Mouse (Mus musculus) natural killer cell, adult 2 months (primary cell): ENCODE results near the gene Tpp1.
A peak's percentile ranks its signal among the peaks of the same experiment; 100 is the strongest.

Source experiments
- DNase-seq, 2 experiments: peaks; one replicate each; pipeline ENCODE4 v3.0.0; 2022; ENCODE audit warnings: low spot score in 2 of 2

Tpp1 gene

DNA sequence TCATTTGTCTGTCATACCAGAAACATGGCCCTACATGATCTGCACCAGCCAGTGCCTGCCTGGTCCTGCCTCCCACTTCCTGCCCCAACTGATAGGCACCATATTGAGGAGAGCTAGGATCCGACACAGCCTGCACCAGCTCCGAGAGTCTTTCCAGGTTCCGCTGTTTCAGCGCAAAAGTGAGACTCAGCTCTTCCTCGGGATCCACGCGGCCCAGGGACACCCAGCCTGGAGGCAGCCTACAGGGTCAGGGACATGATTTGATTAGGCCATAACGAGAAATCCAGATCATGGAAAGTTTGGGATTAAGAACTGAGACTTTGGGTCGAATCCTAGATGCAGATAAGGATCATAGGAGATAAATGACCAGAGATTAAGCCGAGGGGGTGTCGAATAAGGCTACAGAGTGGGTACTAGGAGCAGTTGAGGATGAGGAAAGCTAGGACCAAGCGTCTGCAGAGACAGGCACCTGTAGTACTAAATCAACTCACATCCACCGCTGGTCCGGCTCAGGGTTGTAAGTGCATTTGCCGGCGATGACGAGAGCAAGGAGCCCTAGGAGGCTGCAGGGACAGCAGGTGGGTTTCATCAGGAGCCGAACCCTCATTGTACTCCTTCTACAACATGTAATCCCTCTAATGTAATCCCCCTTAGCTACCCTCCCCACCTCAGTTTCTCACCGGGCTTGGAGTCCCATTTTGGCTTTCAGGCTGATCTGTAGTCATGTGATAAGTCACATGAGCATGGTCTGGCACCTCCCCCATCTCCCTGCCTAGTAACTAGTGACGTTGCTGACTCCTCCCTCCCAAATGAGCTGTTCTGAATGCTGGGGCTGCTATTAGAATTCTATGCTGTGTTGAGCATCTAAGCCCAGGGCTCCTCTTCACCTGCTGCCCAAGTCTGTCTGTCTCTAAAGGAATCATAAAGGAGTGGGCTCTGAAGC is at the start of gene Tpp1:
Gene Tpp1 (minus strand): TSS at position 745 of the 943 bp plus-strand sequence.
- peak; percentile 95 for DNase-seq

DNA sequence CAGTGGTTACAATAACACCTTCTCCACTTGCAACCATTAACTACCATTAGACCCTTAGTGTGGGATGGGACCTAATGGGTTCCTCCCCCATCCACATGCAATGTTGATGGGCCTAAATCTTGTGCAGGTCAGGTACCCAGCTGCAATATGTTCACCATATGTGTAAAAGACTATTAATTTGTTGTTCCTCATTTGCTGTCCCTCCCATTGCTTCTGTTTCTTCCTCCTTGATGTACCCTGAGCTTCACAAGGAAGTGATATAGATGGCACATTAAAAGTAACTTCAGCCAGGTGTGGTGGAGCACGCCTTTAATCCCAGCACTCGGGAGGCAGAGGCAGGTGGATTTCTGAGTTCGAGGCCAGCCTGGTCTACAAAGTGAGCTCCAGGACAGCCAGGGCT is 44.9 kb upstream of the Tpp1 start:
- no peak for DNase-seq

DNA sequence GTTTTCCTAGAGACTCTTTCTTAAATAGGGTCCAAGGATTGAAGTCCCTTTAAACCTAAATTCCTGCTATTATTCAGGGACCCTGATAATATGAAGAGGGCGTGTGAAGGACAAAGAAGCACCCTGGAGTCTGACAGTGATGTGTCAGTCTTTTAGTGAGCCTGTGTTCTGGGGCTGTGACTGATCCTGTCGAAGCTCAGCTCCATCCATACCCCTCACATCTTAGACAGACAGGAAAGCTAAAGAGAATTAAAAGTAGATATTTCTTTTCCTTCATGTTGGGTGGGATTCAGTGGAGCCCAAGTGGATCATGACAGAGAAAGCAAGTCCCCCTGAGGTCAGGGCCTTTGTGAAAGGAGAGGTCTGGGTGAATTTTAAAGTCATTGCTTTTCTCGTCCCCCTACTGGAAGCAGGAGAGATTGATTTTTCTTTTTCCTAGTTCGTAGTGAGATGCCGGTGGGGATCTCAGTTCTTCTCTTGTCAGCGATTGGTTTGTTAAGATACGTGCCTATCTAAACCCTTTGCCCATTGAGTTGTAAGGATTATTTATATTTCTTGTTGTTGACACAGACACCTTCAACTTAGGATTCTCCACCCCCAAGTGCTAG is 43.8 kb upstream of the Tpp1 start:
- DNase-seq = no peak

DNA sequence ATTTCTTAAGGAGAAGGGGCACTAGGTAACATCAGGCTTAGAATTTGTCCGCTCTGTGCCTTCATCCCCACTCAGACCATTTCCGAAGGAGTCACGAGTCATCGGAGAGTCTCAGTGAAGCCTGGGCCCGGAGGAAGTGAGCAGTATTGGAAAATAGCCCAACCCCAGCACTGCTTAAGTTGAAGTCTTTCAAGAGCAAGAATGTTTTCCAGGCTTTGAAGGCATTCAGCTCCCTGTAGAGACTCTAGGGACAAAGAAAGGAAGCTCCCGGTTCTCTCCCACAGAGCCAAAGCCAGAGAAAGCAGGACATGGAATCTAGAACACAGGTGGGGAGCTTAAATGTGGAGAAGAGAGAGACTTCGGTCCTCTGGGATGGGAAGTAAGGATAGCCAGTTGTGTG is 41.7 kb upstream of the Tpp1 start:
- DNase-seq = no peak

DNA sequence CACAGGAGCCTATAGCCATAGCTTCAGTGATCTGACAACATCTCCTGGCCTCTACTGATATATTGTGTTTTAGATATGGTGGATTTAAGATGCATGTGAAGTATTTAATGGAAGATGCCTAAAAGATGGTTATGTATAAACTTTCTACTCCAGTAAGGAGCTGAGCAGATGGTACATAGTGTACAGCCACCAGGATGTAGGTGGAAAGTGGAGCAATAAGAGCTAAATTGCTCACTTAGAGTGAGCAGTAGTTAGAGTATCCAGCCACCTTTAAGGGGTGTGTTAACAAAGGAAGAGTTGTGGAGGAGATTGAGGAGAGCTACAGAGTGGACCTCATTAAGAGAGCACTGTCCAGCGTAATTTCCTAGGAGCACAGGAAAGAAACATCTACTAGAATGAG is 39.1 kb upstream of the Tpp1 start:
- DNase-seq = no peak

DNA sequence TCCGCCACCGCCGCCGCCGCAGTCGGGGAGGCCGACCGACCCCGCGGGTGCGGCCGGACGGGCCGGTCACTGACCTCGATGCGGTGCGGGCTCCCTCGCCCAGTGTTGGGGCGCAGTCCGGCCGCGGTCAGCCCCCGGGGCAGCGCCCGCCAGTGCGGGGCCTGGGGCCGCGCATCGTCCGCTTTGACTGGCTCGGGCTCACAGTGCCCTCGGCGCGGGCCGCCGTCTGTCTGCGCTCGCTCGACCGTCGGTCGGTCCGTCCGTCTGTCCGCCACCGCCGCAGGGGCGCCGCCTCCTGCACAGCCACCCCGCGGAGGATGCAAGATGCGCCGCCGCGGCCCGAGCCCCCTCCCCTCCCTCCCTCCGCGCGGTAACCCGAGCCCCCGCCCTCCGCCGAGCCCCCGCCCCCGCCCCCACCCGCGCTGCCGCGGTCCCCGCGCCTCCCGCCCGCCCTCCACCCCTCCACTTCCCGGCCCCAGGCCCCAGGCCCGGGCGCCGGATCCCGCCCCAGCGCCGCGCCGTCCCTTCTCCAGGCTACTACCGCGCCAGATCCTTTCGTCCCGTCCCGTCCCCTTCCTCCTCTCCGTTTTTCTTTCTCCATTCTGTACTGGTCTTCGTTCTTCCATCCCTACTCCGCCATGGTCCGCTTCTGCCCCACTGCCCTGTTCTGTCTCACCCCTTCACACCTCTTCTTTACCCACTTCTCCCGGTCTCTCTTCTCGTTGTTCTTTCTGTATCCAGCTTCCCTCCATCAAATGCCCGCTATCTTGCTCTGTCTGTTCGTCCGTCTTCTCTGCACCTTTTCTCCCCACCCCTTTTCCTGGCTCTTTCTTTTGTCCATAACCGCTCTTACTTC is 35.5 kb upstream of the Tpp1 start, which contains the start of gene Dchs1:
Gene Dchs1 (minus strand): TSS at position 370 of the 856 bp plus-strand sequence.
- no peak for DNase-seq

DNA sequence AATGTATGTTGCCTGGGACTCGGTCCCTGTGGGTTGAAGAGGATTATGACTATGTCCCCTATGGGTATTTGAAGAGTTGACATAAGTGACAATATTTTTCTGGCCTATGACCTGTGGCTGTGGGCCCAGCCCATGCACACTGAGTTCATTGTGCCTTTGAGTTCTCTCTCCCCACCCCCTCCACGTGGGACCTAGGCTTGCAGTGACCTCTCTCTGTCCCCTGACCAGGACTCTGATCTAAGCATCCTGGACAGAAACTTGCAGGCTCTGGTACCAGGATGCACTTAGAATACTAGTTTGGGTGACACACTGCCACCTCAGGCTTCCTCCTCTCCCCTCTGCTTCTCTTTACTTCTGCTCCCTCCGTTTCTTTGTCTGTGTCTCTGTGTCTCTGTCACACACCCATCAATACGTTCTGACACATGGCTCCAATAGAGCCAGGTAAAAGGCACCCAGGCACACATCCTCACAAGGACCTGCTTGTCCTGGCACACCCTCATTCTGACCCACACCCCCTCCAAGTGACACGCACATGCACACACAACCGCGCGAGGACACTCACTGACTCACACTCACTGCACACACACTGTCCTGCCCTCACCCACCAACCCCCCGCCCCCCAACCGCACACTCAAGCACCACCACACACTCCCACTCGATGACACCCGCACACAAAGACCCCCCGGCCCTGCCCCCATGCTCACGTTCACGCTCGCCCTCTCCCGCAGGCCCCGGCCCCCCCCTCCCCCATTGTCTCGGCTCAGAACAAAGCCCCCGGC is 34.7 kb upstream of the Tpp1 start:
- no peak for DNase-seq

DNA sequence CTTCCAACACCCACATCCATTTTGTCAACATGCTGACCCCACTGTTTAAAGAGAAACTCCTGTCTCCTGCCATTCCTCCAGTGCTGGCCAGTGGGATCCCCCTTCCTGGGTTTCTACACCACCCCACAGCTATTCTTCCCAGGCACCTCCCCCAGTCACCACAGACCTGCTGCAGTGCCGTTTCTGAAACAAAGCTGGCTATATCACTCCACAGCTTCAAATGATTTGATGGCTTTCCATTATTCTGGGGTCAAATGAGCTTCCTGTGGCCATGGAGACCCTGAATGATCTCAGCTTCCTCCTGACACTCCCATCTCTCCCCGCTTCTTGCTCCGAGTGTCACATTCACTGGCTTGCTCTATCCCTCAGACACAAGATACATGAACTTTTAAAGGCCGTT is 32.5 kb upstream of the Tpp1 start:
- no peak for DNase-seq

DNA sequence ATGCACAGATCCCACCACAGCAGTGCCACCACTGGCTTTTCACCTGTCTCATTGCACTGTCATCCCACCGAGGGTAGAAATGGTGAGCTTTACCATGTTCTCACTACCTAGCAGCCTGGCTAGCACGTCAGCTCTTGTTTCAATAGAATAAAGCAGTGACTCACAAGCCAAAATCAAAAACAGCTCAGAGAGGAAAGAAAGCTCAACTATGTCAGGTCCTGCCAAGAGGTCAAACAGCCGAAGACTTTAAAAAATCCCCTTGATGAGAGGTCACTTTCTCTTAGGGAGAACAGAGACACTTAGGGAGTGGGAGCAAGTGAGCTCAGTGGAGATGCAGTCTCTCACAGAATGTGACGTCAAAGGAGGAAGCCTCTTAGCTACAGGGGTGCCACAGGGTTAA is 31.8 kb upstream of the Tpp1 start:
- DNase-seq = no peak

DNA sequence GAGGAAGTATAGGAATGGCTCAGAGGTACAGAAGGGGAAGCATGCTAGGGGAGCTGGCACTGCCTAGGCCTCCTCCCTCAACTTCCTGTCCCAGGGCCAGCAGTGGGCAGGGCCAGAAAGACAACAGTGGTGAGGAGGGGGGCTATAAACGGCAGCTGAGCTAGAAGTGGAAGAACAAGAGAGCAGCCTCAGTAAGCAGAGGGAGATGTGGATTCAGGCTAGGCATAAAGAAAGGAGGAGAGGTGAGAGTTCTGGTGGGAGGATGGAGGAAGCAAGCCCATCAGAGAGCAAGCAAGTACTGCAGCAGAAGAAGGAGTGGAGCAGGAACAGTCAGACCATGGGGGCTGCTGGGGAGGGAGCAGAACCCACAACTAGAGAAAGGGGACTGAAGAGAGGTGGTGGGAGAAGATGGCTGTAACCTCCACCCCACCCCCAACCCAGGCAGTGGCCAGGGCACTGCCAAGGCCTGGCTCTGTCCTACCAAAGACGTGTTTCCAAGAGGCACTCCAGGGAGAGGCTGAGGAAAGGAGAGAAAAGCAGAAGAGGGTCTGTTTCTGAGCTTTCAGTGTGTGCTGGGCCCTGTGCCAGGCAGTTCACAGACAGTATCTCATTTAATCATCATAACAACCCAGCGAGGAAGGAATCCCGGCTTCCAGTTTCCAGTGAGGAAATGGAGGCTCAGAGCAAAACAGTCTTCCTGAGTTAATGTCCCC is 26.7 kb upstream of the Tpp1 start:
- peak in 1 of 2 experiments; percentile 4 for DNase-seq

DNA sequence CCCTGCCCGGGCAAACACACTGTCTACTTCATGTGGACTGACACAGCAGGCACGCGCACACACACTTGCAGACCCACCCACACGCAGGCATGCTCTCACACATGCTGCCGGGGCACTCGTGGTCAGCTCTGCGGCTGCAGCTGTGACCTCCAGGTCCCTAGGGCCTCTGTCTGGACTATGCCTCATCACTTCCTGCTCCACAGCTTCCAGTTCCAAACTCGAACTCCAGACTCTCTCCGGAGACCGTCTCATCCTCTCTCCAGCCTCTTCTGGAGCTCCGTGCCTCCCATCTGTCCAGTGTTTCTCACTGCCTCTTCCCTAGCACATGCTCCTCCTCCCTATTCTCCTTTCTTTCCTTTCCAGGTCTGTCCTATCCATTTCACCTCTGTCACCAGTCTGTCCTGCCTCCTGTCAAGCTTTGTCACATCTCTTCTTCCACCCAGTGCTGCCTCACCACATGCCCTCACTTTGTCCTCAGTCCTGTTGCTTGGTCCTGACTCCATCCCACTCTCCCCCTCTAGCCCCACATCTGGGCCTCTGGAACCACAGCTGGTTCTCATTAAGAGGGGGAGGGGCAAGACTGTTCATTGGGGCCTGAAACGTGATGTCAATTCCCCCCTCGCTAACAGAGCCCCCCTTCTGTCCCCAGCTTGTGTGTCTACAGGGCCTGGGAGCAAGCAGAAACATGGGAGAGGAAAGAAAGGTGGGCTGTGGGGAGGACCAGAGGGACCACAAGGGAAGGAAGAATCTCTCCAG is 25.9 kb upstream of the Tpp1 start:
- DNase-seq = peak in 1 of 2 experiments; percentile 16

DNA sequence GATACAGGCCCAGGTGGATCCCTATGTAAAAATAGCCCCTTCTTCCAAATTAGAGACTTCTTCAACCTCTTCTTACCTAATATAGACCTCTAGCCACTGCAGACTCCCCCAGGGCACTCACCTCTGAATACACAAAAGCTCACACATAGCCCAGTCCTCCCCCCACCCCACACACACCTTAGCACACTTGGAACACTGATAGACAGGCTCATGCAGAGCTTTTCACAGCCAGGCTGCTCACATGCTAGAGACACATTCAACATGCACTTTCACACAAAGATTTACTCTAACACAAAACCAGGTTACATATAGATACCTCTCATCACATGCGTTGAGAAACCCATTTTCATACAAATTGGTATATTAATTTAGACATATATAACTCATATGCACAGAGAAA is 25.3 kb upstream of the Tpp1 start:
- no peak for DNase-seq

DNA sequence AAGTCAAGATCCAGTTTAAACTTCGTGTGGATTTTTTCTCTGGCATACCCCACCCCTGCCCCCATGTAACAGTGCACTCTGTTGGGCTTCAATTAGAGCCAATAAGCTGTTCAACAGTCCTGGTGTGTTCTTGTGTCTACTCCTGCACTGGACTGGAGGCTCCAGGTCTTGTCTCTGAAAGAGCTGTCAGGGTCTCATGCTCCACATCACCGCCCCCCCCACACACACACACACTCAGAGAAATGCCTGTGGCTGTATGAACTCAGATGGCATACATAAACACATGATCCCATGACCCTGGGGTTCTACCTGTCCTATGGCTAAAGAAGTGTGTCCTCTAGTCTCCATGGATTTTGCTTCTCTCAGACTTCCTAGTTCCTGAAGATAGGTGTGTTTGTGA is 24.0 kb upstream of the Tpp1 start:
- DNase-seq = no peak

DNA sequence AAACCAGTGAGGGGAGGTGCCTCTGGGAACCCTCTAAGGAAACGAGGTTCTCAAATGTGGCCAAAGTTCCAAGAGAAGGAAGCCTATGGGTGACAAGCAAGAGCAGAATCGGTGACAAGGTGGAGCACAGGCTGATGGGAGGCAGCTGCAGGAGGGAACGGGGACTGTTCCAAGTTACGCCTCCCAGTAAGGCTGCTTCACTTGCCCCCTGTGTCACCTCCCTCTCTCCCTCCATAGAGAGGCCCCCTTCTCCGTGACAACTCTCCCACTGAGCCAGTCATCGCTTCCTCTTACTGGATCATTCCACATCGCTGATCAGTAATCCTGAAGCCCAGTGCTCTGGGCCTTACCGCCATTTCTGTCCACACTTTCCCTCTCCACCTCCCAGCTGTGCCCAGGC is 22.6 kb upstream of the Tpp1 start:
- no peak for DNase-seq

DNA sequence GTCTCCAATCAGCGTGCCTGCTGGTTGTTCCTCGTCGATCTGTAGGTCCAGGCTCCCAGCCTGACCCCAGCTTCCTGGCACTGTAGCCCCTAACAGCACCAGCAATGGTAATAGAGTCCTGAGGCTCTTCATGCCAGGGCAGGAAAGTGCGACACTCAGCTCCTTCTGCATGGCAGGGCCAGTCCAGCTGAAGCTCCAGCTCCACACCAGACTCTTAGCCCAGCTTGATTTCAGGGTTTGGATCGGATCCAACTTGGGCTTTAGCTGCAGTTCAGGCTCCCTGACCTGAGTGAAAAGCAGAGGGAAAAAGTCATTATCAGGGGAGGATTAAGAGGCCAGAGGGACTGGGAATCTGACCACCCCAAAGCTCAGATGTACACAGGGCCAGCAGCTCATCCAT is 21.0 kb upstream of the Tpp1 start:
- DNase-seq = no peak

DNA sequence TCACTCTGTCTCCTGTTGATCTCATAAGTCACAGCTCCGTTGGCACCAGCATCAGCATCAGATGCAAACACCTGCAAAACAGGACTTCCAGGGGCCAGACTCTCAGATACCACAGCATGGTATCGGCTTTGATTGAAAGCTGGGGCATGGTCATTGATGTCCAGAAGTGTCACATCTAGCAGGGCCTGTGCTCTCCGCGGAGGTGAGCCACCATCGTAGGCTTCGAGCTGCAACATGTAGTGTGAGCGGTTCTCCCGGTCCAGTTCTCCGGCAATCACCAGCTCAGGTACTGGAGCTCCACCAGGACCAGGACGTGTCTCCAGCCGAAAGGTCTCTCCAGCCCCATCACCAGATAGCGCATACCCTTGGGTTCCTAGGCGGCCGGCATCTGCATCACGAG is 20.3 kb upstream of the Tpp1 start:
- DNase-seq = no peak

DNA sequence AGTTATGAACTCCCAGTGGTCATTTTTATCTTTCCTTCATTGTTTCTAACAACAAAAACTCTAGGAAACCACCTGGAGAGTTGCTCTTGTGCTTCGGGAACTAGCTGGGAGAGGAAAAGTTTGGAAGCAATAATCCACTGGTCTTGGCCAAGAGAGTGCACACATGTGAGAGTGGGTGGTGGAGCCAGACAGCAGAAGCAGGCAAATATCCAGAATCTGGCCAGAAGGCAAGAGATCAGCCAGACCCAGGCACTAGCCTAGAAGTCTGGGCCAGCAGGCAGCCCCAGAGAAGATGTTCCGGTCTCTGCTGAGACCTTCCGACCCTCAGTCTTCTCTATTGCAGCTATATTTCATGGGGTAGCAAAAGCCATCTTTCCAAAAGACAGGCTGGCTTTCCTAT is 17.9 kb upstream of the Tpp1 start:
- no peak for DNase-seq

DNA sequence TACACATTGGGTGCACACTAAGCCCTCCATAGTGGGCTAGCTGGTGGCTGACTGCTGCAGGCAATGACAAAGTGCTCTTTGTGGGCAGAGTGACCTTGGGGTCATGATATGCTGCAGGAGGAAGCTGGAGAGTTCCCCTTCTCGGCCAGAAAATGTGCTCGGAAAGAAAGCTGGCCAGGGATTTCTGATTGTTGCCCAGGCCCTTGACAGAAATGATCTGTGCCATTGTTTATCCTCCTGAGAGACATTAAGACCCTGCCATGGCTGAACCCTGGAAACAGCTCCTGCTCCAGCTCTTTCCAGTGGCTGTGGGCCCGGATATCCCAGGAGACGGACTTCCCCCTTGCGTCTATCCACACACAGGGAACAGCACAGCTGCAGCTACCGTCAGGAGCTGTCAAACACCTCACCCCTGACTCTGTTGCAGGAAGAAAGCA is 15.7 kb upstream of the Tpp1 start:
- DNase-seq = no peak

DNA sequence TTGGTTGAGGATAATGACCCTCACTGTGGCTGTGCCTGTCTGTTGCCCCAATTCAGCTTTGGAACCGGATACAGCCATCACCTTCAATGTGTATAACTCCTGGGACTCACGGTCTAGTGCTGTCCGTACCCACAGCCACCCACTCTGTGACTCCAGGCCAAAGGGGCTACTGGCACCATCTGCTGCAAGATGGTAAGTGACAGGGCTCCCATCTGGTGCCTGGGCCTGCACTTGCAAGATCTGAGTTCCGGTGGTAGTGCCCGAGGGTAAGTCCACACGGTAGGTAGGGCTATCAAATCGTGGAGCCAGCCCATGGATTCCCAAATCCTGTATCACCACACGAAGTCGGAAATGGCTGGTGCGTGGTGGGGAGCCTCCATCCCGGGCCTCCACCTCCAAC is 12.3 kb upstream of the Tpp1 start:
- DNase-seq = no peak
